Mouse (Mus musculus) intestine, embryonic 16.5 days (tissue): ENCODE measurements around the gene Car6. TPM values are rescaled to one million over a fixed set of nuclear protein-coding genes. Genes with fewer than 3 reads are reported as not detected.
A peak's percentile ranks its signal among the peaks of the same experiment; 100 is the strongest.

Experiments
- ATAC-seq: fragments of 200-750 bp; cut with Nextera tagmentation; 2 replicates; pipeline ENCODE4 v1.8.0; 2017; ENCODE audit warnings: moderate TSS enrichment, moderate library complexity
- H3K27ac ChIP-seq: fragments of 300-500 bp; sonication (generic); 2 replicates; pipeline ENCODE4 v1.5.1; 2014; ENCODE audit warnings: mild to moderate bottlenecking, low read length
- H3K27me3 ChIP-seq: fragments of 300-500 bp; sonication (generic); replicated peaks from 2 replicates; pipeline ENCODE4 v1.6.1; 2014; ENCODE audit warnings: low read length, control low read depth, mixed read lengths; ENCODE audit not compliant: control insufficient read depth, insufficient read depth
- H3K36me3 ChIP-seq: fragments of 300-500 bp; sonication (generic); 2 replicates; pipeline ENCODE4 v1.6.1; 2014; ENCODE audit warnings: low read length, control low read depth; ENCODE audit not compliant: control insufficient read depth, insufficient read depth
- H3K4me1 ChIP-seq: fragments of 300-500 bp; sonication (generic); 2 replicates; pipeline ENCODE4 v1.6.1; 2014; ENCODE audit warnings: low read length, control low read depth, mixed read lengths; ENCODE audit not compliant: control insufficient read depth, insufficient read depth
- H3K4me2 ChIP-seq: fragments of 300-500 bp; sonication (generic); 2 replicates; pipeline ENCODE4 v1.6.1; 2014; ENCODE audit warnings: low read depth, low read length, control low read depth
- H3K4me3 ChIP-seq: fragments of 300-500 bp; sonication (generic); 2 replicates; pipeline ENCODE4 v1.5.1; 2014; ENCODE audit warnings: mild to moderate bottlenecking, low read length
- H3K9ac ChIP-seq: fragments of 300-500 bp; sonication (generic); 2 replicates; pipeline ENCODE4 v1.6.1; 2014; ENCODE audit warnings: low read depth, low read length
- H3K9me3 ChIP-seq: fragments of 300-500 bp; sonication (generic); 2 replicates; pipeline ENCODE4 v1.6.1; 2016; ENCODE audit warnings: low read length, control low read depth; ENCODE audit not compliant: control insufficient read depth
- WGBS: fragments of 180-500 bp; shearing (Covaris S2); extraction: QIAGEN DNeasy Blood & Tissue Kit; methylation state at CpG from one replicate; pipeline ENCODE4 v1.1.7; 2014; 5-methylcytosine and 5-hydroxymethylcytosine counted together
- polyA plus RNA-seq: library from polyadenylated mRNA; unstranded; fragments of >200 nt; fragmentation: Nextera tagmentation; extraction: Ambion mirVana; gene quantifications from 2 replicates; pipeline ENCODE4 v1.2.1, GENCODE M21; 2015

The Car6 gene
- polyA plus RNA-seq, 1 experiment from 2014 or later: not detected

DNA sequence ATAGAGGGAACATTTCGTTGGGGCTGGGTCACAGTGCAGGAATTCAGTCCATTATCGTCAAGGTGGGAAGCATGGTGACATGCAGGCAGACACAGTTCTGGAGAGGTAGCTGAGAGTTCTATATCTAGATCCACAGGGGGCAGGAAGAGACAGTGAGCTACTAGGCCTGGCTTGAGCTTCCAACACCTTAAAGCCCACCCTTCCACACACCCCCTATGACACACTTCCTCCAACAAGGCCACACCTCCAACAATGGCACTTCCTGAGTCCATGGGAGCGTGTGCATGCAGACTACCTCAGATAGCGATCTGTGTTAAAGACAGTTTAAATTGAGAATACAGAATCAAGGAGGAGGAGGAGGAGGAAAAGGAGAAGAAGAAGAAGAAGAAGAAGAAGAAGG is 45.4 kb downstream of the Car6 start:
- Histone ChIP-seq H3K36me3 (no peaks in the 10 kb centered on the region), H3K4me1 (no peaks in the 10 kb centered on the region)
- 88% methylated on average over 4 of the region's 4 CpGs for WGBS

DNA sequence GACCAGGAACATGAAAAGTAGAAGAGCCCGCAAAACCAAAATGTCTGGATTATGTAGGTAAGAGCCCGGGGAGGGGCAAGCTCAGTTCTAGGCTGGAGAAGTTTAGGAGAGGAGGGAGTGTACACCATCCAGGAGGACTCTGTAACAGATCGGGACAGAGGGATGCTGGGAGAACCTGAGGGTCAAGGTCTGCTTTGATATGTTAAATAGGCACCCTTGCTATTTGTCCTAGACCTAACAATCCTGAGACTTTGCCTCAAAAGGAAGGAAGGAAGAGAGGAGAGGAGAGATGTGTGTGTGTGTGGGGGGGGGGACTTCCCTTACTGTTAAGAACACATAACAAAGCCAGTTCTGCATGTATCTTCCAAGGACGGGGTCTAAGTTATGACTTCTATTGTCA is 45.8 kb downstream of the Car6 start:
- 88% methylated on average over 4 of the region's 4 CpGs for WGBS
- Histone ChIP-seq H3K4me1 (no peaks in the 10 kb centered on the region), H3K4me2 (no peak overlapping the region), H3K27ac (no peak overlapping the region), H3K9ac (no peak overlapping the region), H3K36me3 (no peaks in the 10 kb centered on the region), H3K9me3 (no peaks in the 10 kb centered on the region), H3K27me3 (no peaks in the 10 kb centered on the region), H3K4me3 (no peak overlapping the region)
- no peak for ATAC-seq

More for the DNA sequence above, 45.4 kb downstream of the Car6 start:
- Histone ChIP-seq H3K27ac (no peak overlapping the region), H3K4me3 (no peak overlapping the region), H3K4me2 (no peak overlapping the region), H3K9me3 (no peaks in the 10 kb centered on the region), H3K27me3 (no peaks in the 10 kb centered on the region), H3K9ac (no peak overlapping the region)
- no peak for ATAC-seq

DNA sequence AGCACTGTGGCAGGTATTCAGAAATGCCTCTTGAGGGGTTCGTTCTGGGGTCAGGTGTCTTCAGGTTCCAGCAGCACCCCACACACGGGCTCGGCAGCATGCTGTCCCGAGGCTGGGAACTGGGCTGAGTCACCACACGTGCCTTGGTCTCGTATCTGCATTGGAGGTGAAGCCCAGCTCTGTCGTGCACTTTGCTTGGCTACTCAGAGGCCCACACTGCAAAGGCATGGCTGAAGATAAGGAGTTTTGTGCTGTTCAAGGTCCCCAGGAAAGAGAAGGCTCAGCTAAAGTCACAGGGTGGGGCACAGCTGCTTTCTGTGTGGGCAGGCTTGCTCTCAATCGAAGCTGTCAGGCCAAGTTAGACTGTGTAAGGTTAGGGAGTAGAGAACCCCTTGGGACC is 48.6 kb downstream of the Car6 start:
- peak overlapping the region; percentile 80 for H3K27ac ChIP-seq
- WGBS: 56% methylated on average over 8 of the region's 8 CpGs
- H3K9ac ChIP-seq: no peak overlapping the region
- H3K4me1 ChIP-seq: peaks cover 8% of the 10 kb centered on the region
- H3K36me3 ChIP-seq: no peaks in the 10 kb centered on the region
- H3K4me2 ChIP-seq: no peak overlapping the region
- H3K9me3 ChIP-seq: 0 out of 2 replicates have a peak, but pooled peaks cover 4% of the 10 kb centered on the region
- H3K4me3 ChIP-seq: no peak overlapping the region
- ATAC-seq: peak; percentile 92
- H3K27me3 ChIP-seq: no peaks in the 10 kb centered on the region

DNA sequence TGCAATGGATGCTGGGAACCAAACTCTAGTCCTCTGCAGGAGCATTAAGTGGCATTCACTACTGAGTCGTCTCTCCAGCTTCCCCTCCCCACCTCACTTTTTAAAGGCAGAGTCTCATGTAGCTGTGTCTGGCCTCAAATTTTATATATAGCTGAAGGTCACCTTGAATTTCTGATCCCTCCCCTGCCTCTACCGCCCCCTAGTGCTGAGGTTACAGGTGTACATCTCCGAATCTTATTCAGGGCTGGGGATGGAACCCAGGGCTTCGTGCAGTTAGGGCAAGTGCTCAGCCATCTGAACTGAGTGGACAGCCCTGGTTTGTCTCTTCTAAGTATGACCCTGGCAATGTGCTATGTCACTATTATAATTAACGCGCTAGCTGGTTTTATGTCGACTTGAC is 50.1 kb downstream of the Car6 start:
- Histone ChIP-seq H3K9me3 (0 out of 2 replicates have a peak, but pooled peaks cover 4% of the 10 kb centered on the region), H3K4me1 (peaks cover 8% of the 10 kb centered on the region), H3K36me3 (no peaks in the 10 kb centered on the region), H3K4me2 (no peak overlapping the region), H3K27ac (no peak overlapping the region), H3K27me3 (no peaks in the 10 kb centered on the region), H3K9ac (no peak overlapping the region), H3K4me3 (no peak overlapping the region)
- no peak for ATAC-seq
- 76% methylated on average over 7 of the region's 7 CpGs for WGBS

DNA sequence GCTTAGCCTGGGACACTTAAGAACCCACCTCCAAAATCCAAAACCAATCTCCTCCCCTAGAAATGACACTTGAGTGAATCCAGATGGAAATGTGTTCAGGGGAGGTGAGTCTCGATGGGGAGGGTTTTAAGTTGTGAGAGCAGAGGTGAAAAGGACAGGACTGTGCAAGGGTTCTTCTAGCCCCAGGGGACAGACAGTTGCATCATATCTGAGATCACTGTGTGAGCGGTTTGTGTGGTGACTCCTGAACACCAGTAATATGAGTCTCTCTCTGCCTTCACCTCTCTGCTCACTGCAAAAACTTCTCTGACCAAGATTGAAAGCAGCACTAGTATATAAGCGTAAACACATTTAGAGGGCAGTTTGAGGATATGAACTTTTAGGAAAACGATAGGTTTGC is 54.8 kb downstream of the Car6 start:
- 0 out of 2 replicates have a peak, but pooled peaks cover 4% of the 10 kb centered on the region for H3K9me3 ChIP-seq
- H3K4me3 ChIP-seq: no peak overlapping the region
- H3K4me2 ChIP-seq: no peak overlapping the region
- no peaks in the 10 kb centered on the region for H3K27me3 ChIP-seq
- ATAC-seq: no peak
- no peaks in the 10 kb centered on the region for H3K36me3 ChIP-seq
- peaks cover 8% of the 10 kb centered on the region for H3K4me1 ChIP-seq
- H3K27ac ChIP-seq: no peak overlapping the region
- WGBS: 73% methylated on average over 4 of the region's 4 CpGs
- H3K9ac ChIP-seq: no peak overlapping the region

DNA sequence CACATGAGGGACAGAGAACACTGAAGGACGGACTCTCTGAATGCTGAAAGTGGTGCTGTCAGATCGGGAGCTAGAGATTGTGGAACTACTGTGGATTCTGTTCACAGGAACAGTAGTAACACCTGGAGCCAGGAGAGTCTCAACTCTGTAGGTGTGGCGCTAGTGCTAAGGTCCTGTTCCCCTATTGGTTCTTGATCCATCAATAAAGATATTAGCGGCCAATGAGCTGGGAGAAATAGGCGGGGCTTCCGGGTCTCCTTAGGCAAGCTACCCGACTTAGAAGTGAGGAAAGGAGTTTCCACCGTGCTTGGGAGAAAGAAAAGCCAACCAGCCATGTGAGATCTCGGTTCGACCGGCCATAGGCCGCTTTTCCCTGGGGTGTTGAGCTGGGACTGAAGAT is 56.9 kb downstream of the Car6 start:
- Histone ChIP-seq H3K9me3 (0 out of 2 replicates have a peak, but pooled peaks cover 4% of the 10 kb centered on the region), H3K4me1 (peaks cover 6% of the 10 kb centered on the region), H3K27me3 (no peaks in the 10 kb centered on the region), H3K4me3 (0 out of 2 replicates have a peak overlapping the region, but pooled peaks have one; percentile 10), H3K9ac (no peak overlapping the region), H3K27ac (no peak overlapping the region), H3K4me2 (0 out of 2 replicates have a peak overlapping the region, but pooled peaks have one; percentile 22), H3K36me3 (no peaks in the 10 kb centered on the region)
- 21% methylated on average over 12 of the region's 12 CpGs for WGBS
- ATAC-seq: peak; percentile 64

DNA sequence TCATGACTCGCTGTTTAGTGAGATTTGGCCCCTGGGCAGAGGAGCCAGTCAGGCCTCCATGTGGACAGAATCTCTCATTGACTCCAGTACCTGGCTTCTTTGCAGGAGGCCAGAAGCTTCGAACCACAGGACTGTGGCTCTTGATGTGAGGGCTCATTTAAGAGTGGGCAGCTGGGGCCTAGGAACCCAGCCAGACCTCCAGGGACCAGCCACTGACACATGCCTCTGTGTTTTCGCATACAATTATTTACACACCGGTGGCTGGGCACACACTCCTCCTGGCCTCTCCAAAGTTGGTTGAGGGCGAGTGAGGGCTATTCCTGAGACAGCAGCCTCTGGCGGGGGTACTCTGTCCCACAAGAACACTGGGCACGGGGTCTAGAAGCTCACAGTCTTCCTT is 60.8 kb downstream of the Car6 start:
- H3K4me3 ChIP-seq: no peak overlapping the region
- WGBS: 85% methylated on average over 7 of the region's 7 CpGs
- peaks cover 6% of the 10 kb centered on the region; the same call in 1 of the 2 replicates for H3K4me1 ChIP-seq
- H3K27ac ChIP-seq: no peak overlapping the region
- no peak overlapping the region for H3K4me2 ChIP-seq
- H3K27me3 ChIP-seq: no peaks in the 10 kb centered on the region
- H3K9ac ChIP-seq: no peak overlapping the region
- H3K36me3 ChIP-seq: no peaks in the 10 kb centered on the region
- ATAC-seq: no peak
- H3K9me3 ChIP-seq: no peaks in the 10 kb centered on the region

DNA sequence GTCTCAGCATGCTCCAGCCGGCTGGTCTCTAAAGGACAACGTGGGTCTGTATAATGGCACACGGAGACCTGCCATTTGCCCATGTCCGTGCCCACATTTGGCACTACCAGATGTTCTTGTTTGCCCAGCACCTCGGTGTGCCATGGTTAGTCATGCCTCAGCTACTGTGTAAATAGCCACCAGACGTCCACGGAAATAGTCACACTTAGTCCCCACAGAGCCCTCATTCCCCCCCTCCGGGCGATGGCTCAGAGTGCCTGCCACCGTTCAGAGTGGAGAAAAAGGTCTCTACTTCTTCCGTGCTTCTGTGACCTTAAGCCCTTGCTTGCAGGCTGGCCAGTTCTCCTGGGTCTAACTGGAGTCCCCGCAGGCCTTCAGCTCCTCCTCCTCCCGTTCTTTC is 62.0 kb downstream of the Car6 start:
- Histone ChIP-seq H3K4me1 (peaks cover 6% of the 10 kb centered on the region; the same call in 1 of the 2 replicates), H3K27ac (no peak overlapping the region), H3K27me3 (no peaks in the 10 kb centered on the region), H3K9me3 (no peaks in the 10 kb centered on the region), H3K9ac (no peak overlapping the region), H3K4me3 (no peak overlapping the region), H3K4me2 (no peak overlapping the region), H3K36me3 (no peaks in the 10 kb centered on the region)
- ATAC-seq: no peak
- WGBS: 67% methylated on average over 13 of the region's 13 CpGs

DNA sequence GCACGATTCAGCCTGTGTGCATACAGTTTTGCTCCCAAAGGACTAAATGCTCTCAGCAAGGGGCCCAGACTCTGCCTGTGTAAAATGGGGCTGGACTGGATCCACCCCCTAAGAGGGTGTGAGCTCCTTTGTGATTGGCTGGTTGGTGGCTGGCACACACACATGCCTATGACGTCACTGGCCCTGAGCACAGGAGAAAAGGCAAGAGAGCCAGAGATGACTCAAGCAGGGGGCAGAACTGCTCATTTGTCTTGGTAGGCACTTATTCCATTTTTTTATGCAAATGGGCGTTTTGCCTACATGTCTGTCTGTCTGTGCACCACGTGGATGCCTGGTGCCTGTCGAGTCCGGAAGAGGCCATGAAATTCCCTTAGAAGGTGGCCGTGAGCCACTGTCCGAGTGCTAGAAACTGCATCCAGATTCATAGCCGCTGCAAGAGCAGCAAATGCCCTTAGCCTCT is 63.0 kb downstream of the Car6 start:
- no peak overlapping the region for H3K27ac ChIP-seq
- peaks cover 9% of the 10 kb centered on the region; the same call in 1 of the 2 replicates for H3K4me1 ChIP-seq
- H3K4me3 ChIP-seq: peak overlapping the region; percentile 31
- no peaks in the 10 kb centered on the region for H3K27me3 ChIP-seq
- peak overlapping the region; percentile 35 for H3K4me2 ChIP-seq
- 22% methylated on average over 9 of the region's 9 CpGs for WGBS
- ATAC-seq: peak; percentile 84
- no peaks in the 10 kb centered on the region for H3K9me3 ChIP-seq
- H3K9ac ChIP-seq: peak overlapping the region; percentile 44; the same call in 1 of the 2 replicates
- no peaks in the 10 kb centered on the region for H3K36me3 ChIP-seq
